Mouse (Mus musculus): ENCODE results near the gene Gm42715. TPM values are rescaled to one million over a fixed set of nuclear protein-coding genes. Genes with fewer than 3 reads are reported as not detected.
"Not testable (repeated sequence)": the region's sequence is repeated elsewhere in the genome, so short reads cannot be mapped to it uniquely, and the experiment has no call there.

Gene Gm42715
- polyA plus RNA-seq, 1 experiment from 2014 or later, result 8.7 TPM

DNA sequence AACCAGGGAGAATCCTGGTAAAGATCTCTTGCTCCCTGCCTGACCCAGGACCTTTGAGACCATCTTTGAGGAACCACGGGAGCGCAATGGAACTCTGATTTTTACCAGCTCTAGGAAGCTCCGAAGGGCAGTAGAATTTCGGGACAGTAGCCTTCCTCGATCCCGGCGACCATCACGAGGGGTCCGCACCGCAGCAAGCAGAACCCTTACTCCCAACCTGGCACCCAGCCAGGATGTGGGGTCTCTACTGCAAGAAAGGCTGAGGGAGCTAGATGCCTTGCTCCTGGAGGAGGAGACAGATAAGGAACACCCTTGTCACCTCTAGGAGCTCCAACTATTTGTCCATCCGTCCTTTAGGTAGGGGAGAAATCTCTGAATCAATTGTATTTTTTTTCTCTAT lies 43.0 kb upstream of the Gm42715 start:
- WGBS, result 94% methylated on average over 11 of the region's 11 CpGs
- Histone ChIP-seq H3K4me3 (ENCODE audit: low read length) (no peak overlapping the region), H3K4me1 (ENCODE audit: control insufficient read depth, insufficient read depth, low read length) (peaks cover 31% of the 10 kb centered on the region), H3K9ac (ENCODE audit: low read length) (no peak overlapping the region), H3K4me2 (ENCODE audit: low read depth, low read length) (no peak overlapping the region), H3K27me3 (ENCODE audit: control insufficient read depth, insufficient read depth, low read length) (no peaks in the 10 kb centered on the region), H3K36me3 (ENCODE audit: control insufficient read depth, insufficient read depth) (peaks cover 37% of the 10 kb centered on the region), H3K27ac (ENCODE audit: low read length) (no peak overlapping the region), H3K9me3 (replicated peaks; ENCODE audit: control insufficient read depth, low read length) (no peaks in the 10 kb centered on the region)
- no peak for ATAC-seq (replicated peaks; ENCODE audit: extremely low read depth, insufficient read depth, low FRiP score)

DNA sequence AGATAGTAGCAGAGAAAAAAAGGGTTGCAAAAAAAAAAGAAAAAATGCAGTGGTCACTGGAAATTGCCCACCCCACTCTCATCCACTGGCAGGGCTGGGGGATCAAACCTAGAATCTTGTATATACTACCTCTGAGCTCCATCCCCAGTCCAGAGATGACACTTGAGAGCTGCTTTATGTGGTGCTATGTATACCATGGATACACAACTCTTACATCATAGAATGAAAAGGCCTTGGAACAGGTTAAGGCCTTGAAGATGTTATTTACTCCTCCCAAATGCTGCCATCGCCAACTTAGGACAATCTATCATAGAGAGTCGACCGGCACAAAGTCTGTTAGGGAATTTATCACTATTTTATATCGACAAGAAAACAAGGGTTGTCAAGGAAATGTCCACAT lies 42.5 kb upstream of the Gm42715 start:
- H3K36me3 ChIP-seq (ENCODE audit: control insufficient read depth, insufficient read depth), result peaks cover 39% of the 10 kb centered on the region
- H3K27ac ChIP-seq (ENCODE audit: low read length), result peak overlapping the region; percentile 100
- no peak for ATAC-seq (replicated peaks; ENCODE audit: extremely low read depth, insufficient read depth, low FRiP score)

DNA sequence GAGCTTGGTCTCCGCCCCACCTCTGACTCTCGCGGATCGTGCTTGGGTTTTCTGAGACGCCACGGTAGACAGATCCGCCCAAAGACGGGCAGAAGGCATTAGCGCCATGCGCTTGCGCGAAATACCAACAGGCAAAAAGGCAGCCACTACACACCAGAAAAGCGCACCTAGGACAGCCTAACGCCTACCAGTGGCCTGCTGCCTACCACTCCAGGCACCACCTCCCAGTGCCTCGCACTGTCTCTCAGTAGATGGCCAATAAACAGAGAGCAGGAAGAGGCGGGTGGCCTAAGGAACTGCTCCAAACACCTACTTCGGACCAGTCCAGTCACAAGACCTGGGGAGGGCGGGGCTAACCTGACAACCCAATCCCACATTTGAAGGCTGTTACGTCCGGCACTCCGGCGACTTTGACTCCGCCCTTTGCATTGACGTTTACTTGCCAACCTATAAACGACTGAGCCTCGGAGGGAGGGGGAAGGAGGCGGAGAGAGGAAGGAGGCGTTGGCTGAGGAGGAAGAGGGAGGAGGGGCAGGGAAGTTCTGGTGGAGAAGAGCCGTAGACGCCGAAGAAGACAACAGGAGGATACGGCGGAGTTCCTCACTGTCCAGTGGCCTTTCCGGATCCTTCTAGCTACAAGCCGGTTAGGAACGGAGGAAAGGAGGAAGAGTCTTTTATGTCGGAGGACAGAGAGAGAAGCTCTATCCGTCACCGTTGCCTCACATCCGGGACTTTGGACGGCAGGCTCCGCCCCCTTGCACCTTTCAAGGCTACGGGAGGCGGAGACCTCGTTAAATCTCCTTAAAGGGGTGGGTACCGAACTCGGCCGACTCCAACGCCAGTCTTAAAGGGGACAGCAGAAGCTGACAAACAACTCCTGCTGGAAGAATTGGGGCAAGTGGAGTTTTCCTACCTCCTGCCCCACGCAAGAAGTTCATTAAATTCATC lies 41.4 kb upstream of the Gm42715 start:
- under 1% methylated on average over 50 of the region's 50 CpGs for WGBS
- peaks cover 23% of the 10 kb centered on the region for H3K4me1 ChIP-seq (ENCODE audit: control insufficient read depth, insufficient read depth, low read length)
- peak overlapping the region; percentile 98 for H3K4me2 ChIP-seq (ENCODE audit: low read depth, low read length)
- ATAC-seq (replicated peaks; ENCODE audit: extremely low read depth, insufficient read depth, low FRiP score), result peak; percentile 90
- no peaks in the 10 kb centered on the region for H3K27me3 ChIP-seq (ENCODE audit: control insufficient read depth, insufficient read depth, low read length)
- peak overlapping the region; percentile 72 for H3K4me3 ChIP-seq (ENCODE audit: low read length)
- H3K36me3 ChIP-seq (ENCODE audit: control insufficient read depth, insufficient read depth), result peaks cover 47% of the 10 kb centered on the region
- H3K9ac ChIP-seq (ENCODE audit: low read length), result peak overlapping the region; percentile 96
- H3K9me3 ChIP-seq (replicated peaks; ENCODE audit: control insufficient read depth, low read length), result no peaks in the 10 kb centered on the region
- peak overlapping the region; percentile 100 for H3K27ac ChIP-seq (ENCODE audit: low read length)

More for the DNA sequence above, 42.5 kb upstream of the Gm42715 start:
- H3K9ac ChIP-seq (ENCODE audit: low read length), result peak overlapping the region; percentile 77
- no peaks in the 10 kb centered on the region for H3K9me3 ChIP-seq (replicated peaks; ENCODE audit: control insufficient read depth, low read length)
- H3K4me2 ChIP-seq (ENCODE audit: low read depth, low read length), result peak overlapping the region; percentile 98
- peaks cover 31% of the 10 kb centered on the region for H3K4me1 ChIP-seq (ENCODE audit: control insufficient read depth, insufficient read depth, low read length)
- H3K27me3 ChIP-seq (ENCODE audit: control insufficient read depth, insufficient read depth, low read length), result no peaks in the 10 kb centered on the region
- whole genome bisulfite sequencing, result 75% methylated on average over 4 of the region's 4 CpGs
- peak overlapping the region; percentile 72 for H3K4me3 ChIP-seq (ENCODE audit: low read length)

DNA sequence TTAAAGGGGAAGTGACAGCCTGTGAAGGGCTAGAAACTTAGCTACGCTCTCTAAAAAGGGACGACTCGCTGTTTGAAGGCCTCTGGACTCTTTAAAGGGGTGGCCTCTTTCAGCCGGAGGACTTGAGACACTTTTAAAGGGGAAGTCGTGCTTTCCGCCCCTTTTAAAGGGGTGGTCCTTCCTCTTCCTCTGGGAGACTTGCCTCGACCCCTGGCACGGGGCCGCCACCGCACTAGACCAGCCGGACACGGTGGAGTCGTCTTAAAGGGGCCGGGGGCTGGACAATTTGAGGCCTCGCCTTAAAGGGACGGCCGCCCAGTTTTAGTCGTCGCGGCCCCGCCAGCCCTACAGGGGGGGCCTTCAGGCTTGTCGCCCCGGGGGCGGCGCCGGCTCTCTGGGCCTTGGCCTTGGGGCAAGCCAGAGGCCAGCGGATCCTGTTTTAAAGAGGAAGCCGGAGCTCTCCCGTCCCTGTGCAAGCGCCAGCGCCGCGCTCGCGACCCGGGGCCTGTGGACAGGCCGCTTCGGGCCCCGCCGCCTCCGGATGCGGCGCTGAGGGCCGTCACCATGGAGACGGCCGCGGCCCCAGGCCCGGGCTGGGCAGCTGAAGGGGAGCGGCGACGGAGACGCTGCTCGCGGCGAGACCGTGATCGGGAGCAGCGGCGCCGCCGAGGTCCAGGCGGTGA lies 40.6 kb upstream of the Gm42715 start, which contains the start of gene Fbrs:
TSS of gene Fbrs (plus strand) at position 565 of the 683 bp plus-strand sequence.
- Histone ChIP-seq H3K4me2 (ENCODE audit: low read depth, low read length) (peak within 1 kb of the TSS; percentile 98), H3K27ac (ENCODE audit: low read length) (peak within 1 kb of the TSS; percentile 100), H3K36me3 (ENCODE audit: control insufficient read depth, insufficient read depth) (peaks cover 47% of the 10 kb centered on the region), H3K4me1 (ENCODE audit: control insufficient read depth, insufficient read depth, low read length) (peaks cover 23% of the 10 kb centered on the region), H3K4me3 (ENCODE audit: low read length) (peak within 1 kb of the TSS; percentile 72), H3K27me3 (ENCODE audit: control insufficient read depth, insufficient read depth, low read length) (no peaks in the 10 kb centered on the region), H3K9me3 (replicated peaks; ENCODE audit: control insufficient read depth, low read length) (no peaks in the 10 kb centered on the region), H3K9ac (ENCODE audit: low read length) (peak within 1 kb of the TSS; percentile 96)
- under 1% methylated on average over 54 of the region's 62 CpGs for WGBS
- peak; percentile 79 for ATAC-seq (replicated peaks; ENCODE audit: extremely low read depth, insufficient read depth, low FRiP score)

- no peaks in the 10 kb centered on the region for H3K9me3 ChIP-seq (replicated peaks; ENCODE audit: control insufficient read depth, low read length)
- H3K27me3 ChIP-seq (ENCODE audit: control insufficient read depth, insufficient read depth, low read length), result no peaks in the 10 kb centered on the region
- WGBS, result 3% methylated on average over 47 of the region's 48 CpGs
- H3K4me2 ChIP-seq (ENCODE audit: low read depth, low read length), result peak overlapping the region; percentile 98
- H3K9ac ChIP-seq (ENCODE audit: low read length), result peak overlapping the region; percentile 96
- peaks cover 45% of the 10 kb centered on the region for H3K36me3 ChIP-seq (ENCODE audit: control insufficient read depth, insufficient read depth)
- no peak for ATAC-seq (replicated peaks; ENCODE audit: extremely low read depth, insufficient read depth, low FRiP score)
- peak overlapping the region; percentile 100 for H3K27ac ChIP-seq (ENCODE audit: low read length)
- peaks cover 23% of the 10 kb centered on the region for H3K4me1 ChIP-seq (ENCODE audit: control insufficient read depth, insufficient read depth, low read length)
- H3K4me3 ChIP-seq (ENCODE audit: low read length), result peak overlapping the region; percentile 72
Observed at GRCm38 (mm10) chr7:127479318-127480225, 39.8 kb upstream of the Gm42715 start.

DNA sequence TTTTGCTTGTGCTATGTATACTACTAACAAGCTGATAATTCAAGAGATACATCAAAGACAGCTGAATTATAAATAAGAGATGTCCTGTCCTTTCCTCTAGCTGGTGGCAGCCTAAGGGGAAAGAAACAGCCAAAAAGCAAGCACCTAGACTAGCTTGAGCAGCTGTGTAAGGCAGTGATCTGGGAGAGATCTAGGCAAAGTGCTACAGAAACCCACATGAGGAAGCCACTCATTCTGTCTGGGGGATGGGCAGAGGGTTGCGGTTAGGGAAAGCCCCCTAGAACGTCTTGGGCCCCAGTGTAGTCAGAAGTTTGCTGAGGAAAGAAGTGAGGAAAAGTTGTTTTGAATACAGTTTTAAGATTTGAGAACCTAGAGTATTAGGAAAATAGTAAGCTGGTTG lies 39.1 kb upstream of the Gm42715 start:
- peak overlapping the region; percentile 98 for H3K4me2 ChIP-seq (ENCODE audit: low read depth, low read length)
- H3K4me3 ChIP-seq (ENCODE audit: low read length), result peak overlapping the region; percentile 72
- peak overlapping the region; percentile 96 for H3K9ac ChIP-seq (ENCODE audit: low read length)
- ATAC-seq (replicated peaks; ENCODE audit: extremely low read depth, insufficient read depth, low FRiP score), result no peak
- H3K27me3 ChIP-seq (ENCODE audit: control insufficient read depth, insufficient read depth, low read length), result no peaks in the 10 kb centered on the region
- H3K4me1 ChIP-seq (ENCODE audit: control insufficient read depth, insufficient read depth, low read length), result peaks cover 23% of the 10 kb centered on the region
- no peaks in the 10 kb centered on the region for H3K9me3 ChIP-seq (replicated peaks; ENCODE audit: control insufficient read depth, low read length)
- H3K36me3 ChIP-seq (ENCODE audit: control insufficient read depth, insufficient read depth), result peaks cover 44% of the 10 kb centered on the region
- 59% methylated on average over 2 of the region's 2 CpGs for WGBS
- no peak overlapping the region; the same call in 1 of the 2 replicates for H3K27ac ChIP-seq (ENCODE audit: low read length)

- Histone ChIP-seq H3K4me3 (ENCODE audit: low read length) (no peak overlapping the region), H3K36me3 (ENCODE audit: control insufficient read depth, insufficient read depth) (peaks cover 70% of the 10 kb centered on the region), H3K9ac (ENCODE audit: low read length) (no peak overlapping the region), H3K9me3 (replicated peaks; ENCODE audit: control insufficient read depth, low read length) (no peaks in the 10 kb centered on the region), H3K27me3 (ENCODE audit: control insufficient read depth, insufficient read depth, low read length) (no peaks in the 10 kb centered on the region), H3K4me1 (ENCODE audit: control insufficient read depth, insufficient read depth, low read length) (peaks cover 5% of the 10 kb centered on the region), H3K4me2 (ENCODE audit: low read depth, low read length) (no peak overlapping the region), H3K27ac (ENCODE audit: low read length) (no peak overlapping the region)
- WGBS, result 78% methylated on average over 5 of the region's 5 CpGs
- ATAC-seq (replicated peaks; ENCODE audit: extremely low read depth, insufficient read depth, low FRiP score), result no peak
Observed at GRCm38 (mm10) chr7:127485416-127485815, 34.0 kb upstream of the Gm42715 start.

GRCm38 (mm10) chr7:127488364-127488763 lies 31.0 kb upstream of the Gm42715 start:
- not testable (repeated sequence) for H3K4me2 ChIP-seq (ENCODE audit: low read depth, low read length); H3K4me3 ChIP-seq (ENCODE audit: low read length); ATAC-seq (replicated peaks; ENCODE audit: extremely low read depth, insufficient read depth, low FRiP score); H3K9ac ChIP-seq (ENCODE audit: low read length); H3K27ac ChIP-seq (ENCODE audit: low read length); H3K9me3 ChIP-seq (replicated peaks; ENCODE audit: control insufficient read depth, low read length); H3K4me1 ChIP-seq (ENCODE audit: control insufficient read depth, insufficient read depth, low read length); H3K27me3 ChIP-seq (ENCODE audit: control insufficient read depth, insufficient read depth, low read length)
- WGBS, result 86% methylated on average over 4 of the region's 5 CpGs
- H3K36me3 ChIP-seq (ENCODE audit: control insufficient read depth, insufficient read depth), result peaks cover 68% of the 10 kb centered on the region
